Mouse (Mus musculus): ENCODE measurements at regions not wholly inside any gene's neighbourhood (a gene's known extent, or its start where the extent isn't known, plus 50 kb on each side); places are given as distances from the start of the nearest gene placed in this dataset.
A peak's percentile ranks its signal among the peaks of the same experiment; 100 is the strongest.
"Not testable (repeated sequence)": the region's sequence is repeated elsewhere in the genome, so short reads cannot be mapped to it uniquely, and the experiment has no call there.

DNA sequence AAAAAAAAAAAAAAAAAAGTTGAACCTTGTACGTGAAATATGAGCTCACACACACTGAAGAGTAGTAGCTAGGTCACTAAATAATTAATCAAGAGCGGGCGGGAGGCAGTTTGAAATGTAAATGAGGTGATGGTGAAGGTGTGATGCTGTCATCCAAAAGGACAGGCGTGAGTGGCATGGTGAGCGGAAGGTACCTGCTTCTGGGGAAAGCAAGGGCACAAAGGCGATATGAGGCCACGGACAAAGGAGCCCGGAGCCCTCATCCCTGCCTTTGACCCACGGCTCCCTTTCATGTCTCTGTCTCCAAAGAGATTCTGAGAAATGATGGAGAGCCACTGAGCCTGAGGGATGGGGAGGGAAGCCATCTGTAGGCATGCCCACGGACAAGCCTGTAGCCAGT, 107.1 kb upstream of the Pou3f3 start:
- peak; percentile 44 for DNase-seq (ENCODE audit: low read depth)
- TF ChIP-seq POLR2A (IDR thresholded peaks at IDR 0.05; ENCODE audit: borderline replicate concordance, extremely low read depth, insufficient read depth, insufficient read length, poor library complexity, severe bottlenecking) (no peak), CTCF (IDR thresholded peaks at IDR 0.05; ENCODE audit: borderline replicate concordance, extremely low read depth, insufficient read depth, insufficient read length) (no peak)

DNA sequence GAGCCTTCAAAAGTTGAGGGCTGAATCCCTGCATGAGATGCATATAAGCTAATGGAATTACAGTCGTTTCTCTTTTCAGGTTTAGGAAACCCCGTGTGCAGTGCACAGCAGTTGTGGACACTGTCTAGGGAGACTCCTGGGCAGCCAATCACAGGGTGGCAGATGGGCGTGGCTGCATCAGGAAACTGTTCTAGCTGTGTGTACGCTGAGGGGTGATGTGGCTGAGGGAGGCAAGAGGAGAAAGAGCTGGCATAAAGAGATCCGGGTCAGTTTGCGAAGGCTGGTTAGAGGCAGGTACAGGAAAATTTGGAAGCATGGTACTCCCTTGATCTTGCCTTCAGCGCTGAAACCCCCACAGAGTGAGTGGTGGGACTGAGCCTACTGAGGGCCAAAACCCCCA, 106.1 kb upstream of the Pou3f3 start:
- DNase-seq (ENCODE audit: low read depth), result no peak
- TF ChIP-seq CTCF (IDR thresholded peaks at IDR 0.05; ENCODE audit: borderline replicate concordance, extremely low read depth, insufficient read depth, insufficient read length), result no peak
- no peak for TF ChIP-seq POLR2A (IDR thresholded peaks at IDR 0.05; ENCODE audit: borderline replicate concordance, extremely low read depth, insufficient read depth, insufficient read length, poor library complexity, severe bottlenecking)

DNA sequence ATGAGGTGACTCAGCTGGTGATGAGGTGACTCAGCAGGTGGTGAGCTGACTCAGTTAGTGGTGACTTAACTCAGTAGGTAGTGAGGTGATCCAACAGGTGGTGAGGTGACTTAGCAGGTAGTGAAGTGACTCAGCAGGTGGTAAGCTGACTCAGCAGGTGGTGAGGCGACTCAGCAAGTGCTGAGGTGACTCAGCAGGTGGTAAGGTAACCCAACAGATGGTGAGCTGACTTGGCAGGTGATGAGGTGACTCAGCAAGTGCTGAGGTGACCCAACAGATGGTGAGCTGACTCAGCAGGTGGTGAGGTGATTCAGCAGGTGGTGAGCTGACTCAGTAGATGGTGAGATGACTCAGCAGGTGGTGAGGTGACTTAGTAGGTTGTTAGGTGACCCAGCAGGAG, 103.7 kb upstream of the Pou3f3 start:
- DNase-seq (ENCODE audit: low read depth), result no peak

DNA sequence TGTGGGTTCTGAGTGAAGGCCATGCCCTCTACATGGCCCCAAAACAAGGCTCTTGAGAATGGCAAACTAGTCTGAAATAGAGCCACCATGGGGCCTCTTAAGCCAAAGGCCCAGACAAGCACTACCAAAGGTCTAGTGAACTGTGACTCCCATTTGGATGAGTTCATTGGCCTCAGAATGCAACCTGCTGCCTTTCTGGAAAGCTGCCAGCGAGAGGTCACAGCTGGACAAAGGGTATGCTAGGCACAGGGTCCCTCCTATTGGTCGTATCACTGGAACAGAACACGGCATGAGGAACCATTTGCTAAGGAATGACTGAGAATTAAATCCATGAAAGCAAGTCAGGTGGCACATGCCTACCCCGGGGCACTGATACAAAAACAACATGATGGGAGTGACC, 98.5 kb upstream of the Pou3f3 start:
- DNase-seq (ENCODE audit: low read depth), result no peak
- no peak for TF ChIP-seq POLR2A (IDR thresholded peaks at IDR 0.05; ENCODE audit: borderline replicate concordance, extremely low read depth, insufficient read depth, insufficient read length, poor library complexity, severe bottlenecking)

More for the DNA sequence above, 103.7 kb upstream of the Pou3f3 start:
- no peak for TF ChIP-seq POLR2A (IDR thresholded peaks at IDR 0.05; ENCODE audit: borderline replicate concordance, extremely low read depth, insufficient read depth, insufficient read length, poor library complexity, severe bottlenecking)
- no peak for TF ChIP-seq CTCF (IDR thresholded peaks at IDR 0.05; ENCODE audit: borderline replicate concordance, extremely low read depth, insufficient read depth, insufficient read length)

DNA sequence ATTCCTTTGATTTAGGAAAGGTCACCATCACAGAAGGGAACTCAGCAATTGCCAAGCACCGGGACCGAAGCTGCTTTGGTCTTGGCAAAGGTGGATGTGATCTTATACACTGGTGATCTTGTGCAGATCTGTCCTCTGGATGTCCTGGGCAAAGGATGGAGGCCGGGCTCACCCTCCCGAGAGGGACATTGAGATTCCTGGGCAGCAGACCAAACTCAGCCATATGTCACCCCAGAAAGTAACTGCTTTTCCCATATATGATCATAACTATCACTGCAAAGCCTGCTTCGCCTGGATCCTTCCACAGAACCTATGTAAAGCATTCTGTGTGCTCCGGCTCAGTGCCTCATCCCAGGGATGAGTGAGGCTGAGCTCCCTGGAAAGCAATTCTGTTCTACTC, 96.3 kb upstream of the Pou3f3 start:
- DNase-seq (ENCODE audit: low read depth), result no peak
- no peak for TF ChIP-seq POLR2A (IDR thresholded peaks at IDR 0.05; ENCODE audit: borderline replicate concordance, extremely low read depth, insufficient read depth, insufficient read length, poor library complexity, severe bottlenecking)
- TF ChIP-seq CTCF (IDR thresholded peaks at IDR 0.05; ENCODE audit: borderline replicate concordance, extremely low read depth, insufficient read depth, insufficient read length), result no peak

DNA sequence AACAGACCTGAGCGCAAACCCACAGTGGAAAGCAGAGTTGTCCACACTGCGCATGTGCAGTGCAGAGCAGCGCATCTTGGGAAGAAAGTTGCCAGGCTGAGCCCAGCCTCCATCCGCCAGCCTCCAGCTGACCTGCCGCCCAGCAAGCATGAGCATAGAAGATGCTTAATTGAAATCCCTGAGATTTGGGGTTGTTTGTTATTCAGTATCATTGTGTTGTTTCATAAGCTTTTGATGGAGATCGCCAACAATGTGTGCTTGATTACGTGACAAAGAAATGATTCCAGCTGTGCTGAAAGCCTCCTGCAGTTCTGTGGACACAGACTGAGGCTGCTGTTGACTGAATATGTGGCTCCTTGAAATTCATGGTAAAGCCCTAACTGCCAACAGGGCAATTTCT, 89.3 kb upstream of the Pou3f3 start:
- TF ChIP-seq CTCF (IDR thresholded peaks at IDR 0.05; ENCODE audit: borderline replicate concordance, extremely low read depth, insufficient read depth, insufficient read length) (no peak), POLR2A (IDR thresholded peaks at IDR 0.05; ENCODE audit: borderline replicate concordance, extremely low read depth, insufficient read depth, insufficient read length, poor library complexity, severe bottlenecking) (no peak)
- DNase-seq (ENCODE audit: low read depth), result no peak

DNA sequence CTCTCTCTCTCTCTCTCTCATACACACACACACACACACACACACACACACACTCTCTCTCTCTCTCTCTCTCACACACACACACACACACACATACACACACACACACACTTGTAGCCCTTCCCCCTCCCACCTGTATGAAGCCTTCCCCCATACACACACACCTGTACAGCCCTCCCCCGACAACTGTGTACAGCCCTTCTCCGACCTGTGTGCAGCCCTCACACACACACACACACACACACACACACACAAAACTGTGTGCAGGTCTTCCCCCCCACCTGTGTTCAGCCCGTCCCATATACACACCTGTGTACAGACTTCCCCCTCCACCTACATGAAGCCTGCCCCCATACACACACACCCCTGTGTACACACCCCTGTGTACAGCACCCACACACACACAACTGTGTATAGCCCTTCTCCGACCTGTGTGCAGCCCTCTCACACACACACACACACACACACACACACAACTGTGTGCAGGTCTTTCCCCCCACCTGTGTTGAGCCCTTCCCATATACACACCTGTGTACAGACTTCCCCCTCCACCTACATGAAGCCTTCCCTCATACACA, 88.0 kb upstream of the Pou3f3 start:
- not testable (repeated sequence) for DNase-seq (ENCODE audit: low read depth)

DNA sequence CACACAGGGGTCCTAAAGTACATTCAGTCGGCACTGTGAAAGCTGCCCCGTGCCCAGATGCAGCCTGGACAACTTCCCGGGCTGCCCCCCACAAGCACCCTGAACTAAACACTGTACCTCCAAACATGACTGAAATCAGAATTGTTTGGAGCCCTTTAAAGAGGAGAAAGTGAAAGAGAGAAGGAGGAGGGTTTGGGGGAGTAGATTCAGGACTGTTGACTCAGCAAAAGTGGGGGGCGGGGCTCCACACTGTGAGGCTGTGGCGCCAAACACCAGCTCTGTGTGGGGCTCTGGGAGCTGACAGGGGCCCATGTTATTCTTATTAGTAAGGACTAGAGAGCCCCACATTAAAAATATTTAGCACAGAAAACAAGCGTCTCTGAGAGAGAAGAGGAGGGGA, 71.8 kb upstream of the Pou3f3 start:
- DNase-seq (ENCODE audit: low read depth), result no peak
- TF ChIP-seq CTCF (IDR thresholded peaks at IDR 0.05; ENCODE audit: borderline replicate concordance, extremely low read depth, insufficient read depth, insufficient read length) (no peak), POLR2A (IDR thresholded peaks at IDR 0.05; ENCODE audit: borderline replicate concordance, extremely low read depth, insufficient read depth, insufficient read length, poor library complexity, severe bottlenecking) (no peak)

DNA sequence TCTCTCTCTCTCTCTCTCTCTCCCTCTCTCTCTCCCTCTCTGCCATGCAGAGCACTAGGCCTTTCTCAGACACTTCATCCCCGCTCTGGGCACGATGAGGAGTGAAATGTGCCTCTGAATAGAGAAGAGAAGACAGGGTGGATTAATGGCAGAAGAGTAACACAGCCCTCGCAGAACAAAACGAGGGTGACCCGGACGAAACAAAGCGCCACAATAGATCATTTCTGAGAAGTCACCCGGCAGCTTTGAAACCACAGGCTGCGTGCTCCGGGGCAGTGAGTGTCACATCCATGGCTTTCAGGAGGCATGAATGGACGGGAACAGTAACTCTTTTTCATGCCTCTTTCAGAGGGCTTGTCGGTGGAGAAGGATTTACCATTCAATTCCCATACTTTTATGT, 66.8 kb upstream of the Pou3f3 start:
- TF ChIP-seq POLR2A (IDR thresholded peaks at IDR 0.05; ENCODE audit: borderline replicate concordance, extremely low read depth, insufficient read depth, insufficient read length, poor library complexity, severe bottlenecking), result no peak
- TF ChIP-seq CTCF (IDR thresholded peaks at IDR 0.05; ENCODE audit: borderline replicate concordance, extremely low read depth, insufficient read depth, insufficient read length), result no peak
- peak; percentile 77 for DNase-seq (ENCODE audit: low read depth)

DNA sequence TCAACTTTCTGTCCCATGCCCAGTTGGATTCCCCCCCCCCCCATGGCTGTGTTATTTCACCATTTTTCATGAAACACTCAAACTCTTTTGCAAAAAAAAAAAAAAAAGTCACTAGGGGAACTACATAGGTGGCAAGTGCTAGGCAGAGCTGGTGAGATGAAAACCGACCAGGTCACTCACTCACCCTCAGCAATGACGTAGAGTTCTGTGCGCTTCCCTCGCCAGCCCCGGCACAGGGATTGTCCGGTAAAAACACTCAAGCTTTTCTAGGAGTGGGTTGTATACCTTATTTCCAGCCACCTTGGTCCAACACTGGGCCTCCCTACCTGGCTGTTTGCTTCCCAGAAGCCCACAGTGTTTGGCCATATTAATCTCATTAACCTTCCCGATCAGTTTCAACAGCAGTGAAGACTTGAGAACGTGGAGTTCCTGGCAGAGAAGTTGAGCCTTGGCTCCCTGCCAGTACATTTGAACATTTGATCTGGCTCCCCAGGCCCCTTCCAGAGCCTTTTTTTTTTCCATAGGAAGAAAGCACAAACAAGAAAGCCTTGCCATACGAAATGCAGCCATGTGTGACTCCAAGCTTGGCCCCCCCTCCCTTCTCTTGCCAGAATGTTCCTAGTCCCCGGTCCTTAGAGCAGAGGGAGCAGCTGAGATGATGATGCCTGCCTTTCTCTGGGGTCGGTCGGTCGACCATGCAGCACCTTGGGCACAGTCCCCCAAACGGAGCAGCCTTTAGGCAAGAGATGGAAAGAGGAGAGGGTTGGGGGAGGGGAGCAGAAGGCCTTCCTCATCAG, 65.9 kb upstream of the Pou3f3 start:
- TF ChIP-seq CTCF (IDR thresholded peaks at IDR 0.05; ENCODE audit: borderline replicate concordance, extremely low read depth, insufficient read depth, insufficient read length), result no peak
- no peak for TF ChIP-seq POLR2A (IDR thresholded peaks at IDR 0.05; ENCODE audit: borderline replicate concordance, extremely low read depth, insufficient read depth, insufficient read length, poor library complexity, severe bottlenecking)
- peak; percentile 91 for DNase-seq (ENCODE audit: low read depth)

DNA sequence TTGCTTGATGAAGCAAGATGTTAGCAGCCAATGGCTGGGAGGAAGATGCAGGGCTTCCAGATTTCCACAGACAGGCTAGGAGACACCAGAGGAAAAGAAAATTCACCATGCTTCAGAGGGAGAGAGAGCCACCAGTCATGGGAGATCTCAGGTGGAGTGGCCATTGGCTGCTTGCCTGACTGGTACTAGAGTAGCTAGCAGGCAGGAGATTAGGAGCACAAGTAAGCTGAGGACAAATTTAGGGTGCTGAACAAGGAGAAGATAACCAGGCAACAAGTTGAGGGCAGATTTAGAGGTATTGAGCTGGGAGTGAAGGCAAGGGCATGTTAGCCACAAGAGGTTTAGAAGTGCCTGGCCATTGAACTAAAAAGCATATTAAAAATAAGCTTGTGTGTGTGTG, 63.3 kb upstream of the Pou3f3 start:
- no peak for DNase-seq (ENCODE audit: low read depth)
- no peak for TF ChIP-seq POLR2A (IDR thresholded peaks at IDR 0.05; ENCODE audit: borderline replicate concordance, extremely low read depth, insufficient read depth, insufficient read length, poor library complexity, severe bottlenecking)
- TF ChIP-seq CTCF (IDR thresholded peaks at IDR 0.05; ENCODE audit: borderline replicate concordance, extremely low read depth, insufficient read depth, insufficient read length), result no peak

DNA sequence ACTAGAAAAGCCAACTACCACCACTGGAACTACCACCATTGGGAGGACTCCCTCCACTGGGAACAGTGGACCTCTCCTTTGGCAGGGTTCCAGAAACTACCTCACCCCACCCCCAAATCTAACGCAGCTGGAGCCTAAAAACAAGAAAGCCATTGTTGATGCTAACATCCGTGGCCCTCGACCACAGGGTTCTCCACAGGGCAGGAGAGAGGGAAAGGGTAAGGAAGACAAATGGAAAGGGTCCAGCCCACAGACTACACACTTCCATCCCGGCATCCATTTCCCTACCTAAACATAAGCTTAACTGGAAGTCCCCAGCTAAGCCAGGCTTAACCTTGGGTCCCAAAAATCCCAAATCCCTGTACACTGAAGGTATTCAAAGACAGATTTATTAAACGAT, 59.0 kb upstream of the Pou3f3 start:
- DNase-seq (ENCODE audit: low read depth), result no peak

More for the DNA sequence above, 59.0 kb upstream of the Pou3f3 start:
- TF ChIP-seq CTCF (IDR thresholded peaks at IDR 0.05; ENCODE audit: borderline replicate concordance, extremely low read depth, insufficient read depth, insufficient read length) (no peak), POLR2A (IDR thresholded peaks at IDR 0.05; ENCODE audit: borderline replicate concordance, extremely low read depth, insufficient read depth, insufficient read length, poor library complexity, severe bottlenecking) (no peak)

Measured in brain, embryonic 14.5 days (tissue).